Mouse (Mus musculus) liver (tissue): Measurements from ENCODE around the gene Syt16.

Experiments used
- DNase-seq: peaks from one replicate; pipeline ENCODE4 v3.0.0-alpha.2; 2020; ENCODE audit warnings: mixed read lengths

Gene Syt16

GRCm38 (mm10) chr12:74013739-74014138, 16.3 kb downstream of the Syt16 start:
- DNase-seq, result peak; percentile 62

DNA sequence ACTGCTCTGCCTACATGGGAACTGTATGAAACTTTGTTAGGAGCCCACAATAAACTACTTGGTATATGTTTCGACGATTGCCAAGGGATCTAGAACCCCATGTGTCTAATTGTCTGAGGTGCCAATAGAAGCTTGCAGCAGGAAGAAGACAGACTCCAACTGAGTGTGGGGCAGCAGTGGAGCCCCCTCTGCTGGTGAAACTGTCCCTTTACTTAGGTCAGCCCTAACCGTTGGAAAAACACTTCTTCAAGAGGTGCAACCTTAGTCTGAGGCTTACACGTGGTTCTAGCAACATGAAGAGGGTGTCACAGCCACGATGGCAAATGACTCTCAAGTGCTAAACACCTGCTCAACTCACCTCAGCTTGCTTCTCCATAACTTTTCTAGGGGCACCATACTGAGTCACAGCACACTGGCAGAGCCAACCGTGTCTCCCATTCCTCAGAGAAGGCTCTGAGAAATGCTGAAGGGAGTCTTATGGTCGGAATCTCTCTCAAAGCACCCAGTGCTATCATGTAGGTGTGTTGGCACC, 17.3 kb downstream of the Syt16 start:
- no peak for DNase-seq

DNA sequence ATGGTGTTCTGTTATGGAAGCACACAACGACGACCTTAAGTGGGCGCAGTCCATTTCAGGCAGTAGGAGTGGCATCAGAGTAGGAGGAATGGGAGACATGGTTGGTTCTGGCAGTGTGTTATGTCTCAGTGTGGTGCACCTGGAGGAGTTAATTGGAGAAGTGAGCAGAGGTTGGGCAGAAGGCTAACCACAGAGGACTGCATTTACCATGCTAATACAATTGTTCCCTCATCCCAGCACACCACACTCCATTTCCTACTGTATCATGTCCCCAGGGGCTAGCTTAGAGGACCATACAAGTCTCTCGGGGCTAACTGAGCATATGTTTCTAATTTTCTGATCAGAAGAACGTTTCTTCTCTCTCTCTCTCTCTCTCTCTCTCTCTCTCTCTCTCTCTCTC, 18.0 kb downstream of the Syt16 start:
- DNase-seq, result no peak

GRCm38 (mm10) chr12:74023260-74023659, 25.8 kb downstream of the Syt16 start:
- no peak for DNase-seq

DNA sequence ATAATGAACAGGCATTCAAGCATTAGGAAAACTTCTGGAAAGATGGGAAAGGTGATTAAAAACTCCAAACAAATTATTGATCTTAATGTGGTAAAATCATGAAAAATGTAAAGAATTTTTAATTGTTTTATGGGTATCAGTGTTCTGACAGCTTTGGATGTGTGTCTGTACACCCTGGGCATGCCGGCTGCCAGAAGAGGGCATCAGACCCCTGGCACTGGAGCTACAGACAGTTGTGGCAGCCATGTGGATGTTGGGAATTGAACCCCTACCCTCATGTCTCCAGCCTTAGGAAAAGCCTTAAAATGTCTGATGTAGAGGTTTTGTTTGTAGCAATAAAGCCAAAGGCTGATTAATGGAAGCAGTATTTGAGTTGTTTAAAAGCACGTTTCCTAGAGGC, 27.5 kb downstream of the Syt16 start:
- no peak for DNase-seq

DNA sequence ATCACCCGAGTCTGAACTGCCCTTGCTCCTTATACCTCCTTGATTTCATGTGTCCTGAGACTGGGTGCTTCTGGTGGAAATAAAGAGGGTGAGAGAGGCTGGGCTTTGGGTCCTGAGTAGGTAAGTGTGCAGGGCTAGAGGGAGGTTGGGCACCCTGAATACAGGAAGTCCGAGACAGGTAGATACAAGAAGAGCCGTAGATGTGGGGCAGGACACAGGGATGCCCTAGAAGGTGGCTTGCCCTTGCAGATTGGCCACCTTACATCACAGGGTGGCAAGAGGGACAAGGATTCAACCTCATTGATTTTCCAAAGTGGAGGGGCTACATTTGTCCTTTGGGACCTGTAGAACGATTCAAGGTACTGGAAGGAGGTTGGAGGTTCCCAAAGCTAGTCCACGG, 45.8 kb downstream of the Syt16 start:
- DNase-seq, result no peak

DNA sequence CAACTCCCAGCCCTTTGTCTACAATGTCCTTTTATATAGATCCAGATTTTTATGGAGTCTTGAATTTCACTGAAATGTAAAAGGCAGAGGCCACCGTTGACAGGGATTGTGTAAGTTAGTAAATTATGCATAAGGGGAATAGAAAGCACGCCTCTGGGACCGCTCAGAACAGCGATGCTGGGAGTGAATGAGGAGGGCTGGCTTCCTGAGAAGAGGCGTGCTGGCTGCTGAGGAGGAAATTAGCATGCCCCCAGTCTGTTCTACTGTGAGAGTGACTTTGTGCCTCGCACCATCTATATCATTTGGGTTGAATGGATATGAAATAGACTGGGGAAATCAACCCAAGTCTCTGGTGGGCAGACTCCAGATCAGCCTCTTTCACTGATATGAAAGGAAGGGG, 46.3 kb downstream of the Syt16 start:
- DNase-seq, result no peak

- no peak for DNase-seq
These were observed 46.8 kb downstream of the Syt16 start for GRCm38 (mm10) chr12:74044241-74044640.

- DNase-seq, result peak; percentile 49
These were observed 58.0 kb downstream of the Syt16 start for GRCm38 (mm10) chr12:74055336-74055931.

DNA sequence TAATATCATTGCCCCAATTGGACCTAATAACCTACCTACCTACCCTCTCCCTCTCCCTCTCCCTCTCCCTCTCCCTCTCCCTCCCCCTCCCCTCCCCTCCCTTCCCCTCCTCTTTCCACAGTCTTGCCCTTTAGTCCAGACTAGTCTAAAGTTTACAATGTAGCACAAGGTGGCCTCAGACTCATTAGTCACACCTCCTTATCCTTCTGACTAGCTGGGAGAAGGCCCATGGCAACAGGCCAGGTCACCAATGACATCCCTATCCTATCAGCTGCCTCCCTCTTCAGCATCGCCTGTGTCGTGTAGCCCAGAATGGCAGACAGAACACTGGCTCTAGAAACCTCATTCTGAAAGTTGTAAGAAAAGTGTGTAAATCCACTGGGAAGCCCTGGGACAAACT, 58.7 kb downstream of the Syt16 start:
- DNase-seq, result no peak

DNA sequence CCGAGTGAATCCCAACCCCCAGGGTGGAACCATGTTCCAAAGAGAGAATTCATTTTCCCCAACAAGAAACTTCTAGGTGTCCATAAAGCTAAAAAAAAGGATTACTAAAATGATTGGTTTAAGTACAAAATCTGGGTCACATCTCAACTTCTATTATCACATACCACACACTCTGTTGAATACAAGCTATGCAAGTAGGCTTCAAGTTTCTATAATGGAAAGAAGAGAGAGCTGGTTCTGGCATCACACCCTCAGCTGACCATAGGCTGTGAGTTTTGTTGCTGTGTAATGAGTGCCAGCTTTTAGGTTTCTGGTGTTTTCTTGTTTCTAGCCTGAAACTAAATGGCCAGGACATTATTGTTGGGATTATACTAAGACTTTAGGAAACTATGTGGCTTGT, 65.1 kb downstream of the Syt16 start:
- no peak for DNase-seq

DNA sequence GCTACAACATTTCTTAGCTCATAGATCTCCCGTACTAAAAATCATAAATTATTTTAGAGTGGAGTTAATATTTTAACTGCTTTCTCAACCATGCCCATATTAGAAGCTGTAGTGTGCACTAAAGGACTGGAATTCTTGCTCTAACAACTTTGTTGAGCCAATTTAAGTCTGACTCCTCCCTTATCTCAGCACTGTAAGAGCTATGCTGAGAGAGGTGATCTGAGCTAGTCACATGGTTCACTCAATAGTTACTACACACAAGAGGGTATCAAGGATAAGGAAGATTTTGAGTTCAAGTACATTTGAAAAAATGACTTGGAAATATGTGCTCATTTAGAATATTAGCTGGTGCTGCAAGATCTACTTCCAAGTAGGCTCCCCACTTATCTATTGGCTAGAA, 71.5 kb downstream of the Syt16 start:
- DNase-seq, result no peak

DNA sequence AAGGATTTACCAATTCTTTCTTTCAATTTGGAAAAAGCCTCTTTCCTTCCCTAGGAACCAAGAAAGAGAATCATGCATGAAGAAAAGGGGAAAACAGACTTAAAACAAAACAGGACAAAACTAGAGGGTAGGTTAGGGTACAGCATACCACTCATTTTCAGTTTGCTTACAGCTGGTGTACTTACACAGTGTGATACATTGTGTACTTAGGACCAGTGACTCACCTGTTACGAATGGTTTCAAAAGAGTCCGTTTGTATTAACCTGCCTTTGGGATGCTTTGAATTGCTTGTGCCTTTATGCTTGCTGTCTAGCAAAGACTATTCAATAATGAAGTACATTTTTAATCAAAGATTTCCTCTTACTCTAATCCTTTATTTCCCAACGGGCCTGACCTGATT, 78.1 kb downstream of the Syt16 start:
- DNase-seq, result no peak

GRCm38 (mm10) chr12:74076091-74076490, 78.6 kb downstream of the Syt16 start:
- no peak for DNase-seq

GRCm38 (mm10) chr12:74081122-74081521, 83.7 kb downstream of the Syt16 start:
- no peak for DNase-seq

DNA sequence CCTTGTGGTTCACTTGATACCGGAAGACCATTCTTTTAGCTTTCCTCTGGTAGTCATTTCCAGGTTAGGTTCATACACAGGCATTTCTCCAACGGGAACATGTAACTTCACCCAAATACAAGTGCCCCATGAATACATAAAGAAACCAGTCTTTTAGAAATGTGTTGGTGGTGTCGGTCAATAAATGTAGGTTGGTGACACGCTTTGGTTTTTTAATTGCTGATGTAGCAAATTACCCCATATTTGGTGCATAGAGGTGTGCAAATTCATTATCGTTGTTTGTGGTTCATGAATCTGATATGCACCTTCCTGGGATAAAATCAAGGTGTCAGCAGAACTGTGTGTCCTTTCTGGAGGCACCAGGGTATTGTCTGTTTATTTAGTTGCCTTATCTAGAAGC, 86.9 kb downstream of the Syt16 start:
- DNase-seq, result no peak

GRCm38 (mm10) chr12:74087086-74087485, 89.6 kb downstream of the Syt16 start:
- peak; percentile 14 for DNase-seq

DNA sequence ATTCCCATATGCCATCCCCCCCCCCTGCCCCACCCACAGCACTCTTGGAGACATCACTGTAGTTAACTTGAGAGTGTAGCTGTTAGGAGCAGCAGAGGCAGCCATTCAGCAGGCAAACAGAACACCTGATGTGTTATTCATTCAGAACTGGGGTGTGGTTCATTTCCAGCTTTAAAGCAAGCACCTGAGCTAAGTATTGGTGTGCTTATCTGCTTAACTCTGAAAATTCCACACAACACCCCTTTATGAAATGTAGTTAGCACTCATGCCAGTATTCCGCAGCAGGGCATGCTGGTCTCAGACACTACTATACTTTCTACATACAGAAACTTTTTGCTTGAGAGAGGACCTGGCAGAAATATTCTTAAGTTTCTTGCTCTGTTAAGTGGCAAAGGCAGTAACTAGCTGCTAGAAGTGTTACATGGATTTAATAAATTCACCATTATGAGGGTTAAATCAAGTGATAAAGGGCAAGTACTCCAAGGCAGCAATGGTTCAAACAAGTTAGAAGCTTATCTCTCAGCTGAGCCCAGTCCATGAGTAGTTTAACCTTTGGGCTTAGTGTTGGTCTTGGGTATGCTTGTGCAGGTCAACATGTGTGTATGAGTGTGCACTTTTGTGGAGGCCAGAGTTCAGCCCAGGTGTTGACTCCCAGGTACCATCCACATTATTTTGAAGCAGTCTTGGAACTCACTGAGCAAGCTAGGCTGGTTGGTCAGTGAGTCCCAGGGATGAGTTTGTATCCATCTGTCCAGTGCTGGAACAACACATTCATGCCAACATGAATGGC, 92.1 kb downstream of the Syt16 start:
- no peak for DNase-seq

- no peak for DNase-seq
These were observed 95.1 kb downstream of the Syt16 start for GRCm38 (mm10) chr12:74092546-74092945.

DNA sequence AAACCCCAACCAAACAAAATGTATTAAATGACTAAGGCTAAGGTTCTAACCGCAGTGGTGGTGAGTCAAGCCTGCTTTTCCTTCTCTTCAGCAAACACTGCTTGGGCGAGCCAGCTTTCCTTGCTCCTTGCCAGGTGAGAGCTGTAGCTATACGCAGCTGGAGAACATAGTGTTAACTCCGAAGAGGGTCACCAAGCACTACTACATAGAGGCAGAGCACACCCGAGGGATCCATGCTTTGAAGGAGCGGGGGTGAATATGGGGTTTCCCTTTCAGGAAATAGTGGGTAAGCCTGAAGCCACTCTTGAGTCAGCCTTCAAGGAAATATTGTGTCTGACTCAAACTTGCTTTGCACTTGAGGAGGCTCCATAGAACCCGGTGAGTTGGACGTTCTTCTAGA, 95.6 kb downstream of the Syt16 start:
- no peak for DNase-seq

GRCm38 (mm10) chr12:74094701-74095100, 97.2 kb downstream of the Syt16 start:
- DNase-seq, result no peak

- no peak for DNase-seq
These were observed 101.3 kb downstream of the Syt16 start for GRCm38 (mm10) chr12:74098572-74099290.

- DNase-seq, result no peak
These were observed 108.5 kb downstream of the Syt16 start for GRCm38 (mm10) chr12:74105811-74106513.
